Mouse (Mus musculus): ENCODE data around the gene Prpf4b.

- TF ChIP-seq CTCF (IDR thresholded peaks at IDR 0.05; ENCODE audit: low read depth) (no peak), EP300 (IDR thresholded peaks at IDR 0.05; ENCODE audit: low read depth) (no peak)
Observed at GRCm38 (mm10) chr13:34942370-34942769, 67.3 kb downstream of the Prpf4b start.

Data from liver, embryonic 14.5 days (tissue).